Mouse (Mus musculus) layer of hippocampus, postnatal 10 days (tissue): ENCODE data around the gene Gm527. TPM values are rescaled to one million over a fixed set of nuclear protein-coding genes. Genes with fewer than 3 reads are reported as not detected.

ENCODE experiments used
- total RNA-seq, 2 experiments: library from RNA; stranded (reverse); gene quantifications; 2 replicates each; pipeline ENCODE4 v1.2.3; 2021

The Gm527 gene
- total RNA-seq, 2 experiments from 2014 or later, result 13.5 to 14.7 TPM

Other genes starting within 250 kb of the Gm527 start
- gene Klhl28, start 47.6 kb downstream of the Gm527 start, total RNA-seq, result 10 to 100 TPM; 23.9 to 24.8 TPM
- gene Togaram1, start 47.9 kb downstream of the Gm527 start, total RNA-seq, result 10 to 100 TPM; 34.1 to 36.1 TPM
- 10 to 100 TPM; 45.3 to 48.7 TPM for gene Prpf39, start 118.4 kb downstream of the Gm527 start, total RNA-seq
- 100 to 1,000 TPM; 174 to 193 TPM for gene Fkbp3, start 156.1 kb downstream of the Gm527 start, total RNA-seq
- 10 to 100 TPM; 12.8 to 13.7 TPM for gene Fancm, start 157.7 kb downstream of the Gm527 start, total RNA-seq